ENCODE assay signal across 7 mouse cellular contexts in genomic region chr10:44005677-44006641, GRCm38 (mm10).
DNase-seq lines count a peak whose midpoint lies in the region; ATAC-seq and TF ChIP-seq lines count a peak whose summit lies in the region.

No protein-coding gene starts in this region.

- H3K4me2 ChIP-seq in heart, embryonic 16.5 days (ENCODE audit: low read depth, low read length): peak overlapping the region; percentile 61
- H3K4me2 ChIP-seq in midbrain, embryonic 11.5 days: peak overlapping the region; percentile 43

- H3K4me3 ChIP-seq in heart, embryonic 16.5 days (ENCODE audit: low read length): peak overlapping the region; percentile 45
- peak overlapping the region; percentile 20; the same call in 1 of the 2 replicates for H3K4me3 ChIP-seq in midbrain, embryonic 11.5 days (ENCODE audit: low read depth, low read length)

- 3% methylated on average over 40 of the region's 40 CpGs for WGBS in heart, embryonic 16.5 days
- 2% methylated on average over 40 of the region's 40 CpGs for WGBS in midbrain, embryonic 11.5 days

- no peak overlapping the region for H3K27ac ChIP-seq in heart, embryonic 16.5 days (ENCODE audit: low read length)
- no peak overlapping the region for H3K27ac ChIP-seq in midbrain, embryonic 11.5 days (ENCODE audit: low read depth, low read length)

- no peak for TF ChIP-seq CTCF in brain, embryonic 14.5 days (IDR thresholded peaks at IDR 0.05; ENCODE audit: borderline replicate concordance, extremely low read depth, insufficient read depth, insufficient read length)

- DNase-seq in NIH3T3 (ENCODE audit: low read depth): peak; percentile 86
- peak; percentile 28 for DNase-seq in brain, embryonic 14.5 days (ENCODE audit: low read depth)
- DNase-seq in kidney, postnatal 36 days: peak; percentile 89 to 92
- DNase-seq in midbrain, embryonic 11.5 days (ENCODE audit: low spot score, missing footprints): peak; percentile 93
- peak; percentile 48 for DNase-seq in thymus, postnatal 14 days
- DNase-seq in left cerebral cortex, adult 8-10 months (ENCODE audit: low spot score in 2 of 2): no peak

- TF ChIP-seq POLR2A in brain, embryonic 14.5 days (IDR thresholded peaks at IDR 0.05; ENCODE audit: borderline replicate concordance, extremely low read depth, insufficient read depth, insufficient read length, poor library complexity, severe bottlenecking): no peak

- peaks cover 9% of the 10 kb centered on the region for H3K4me1 ChIP-seq in heart, embryonic 16.5 days (ENCODE audit: control insufficient read depth, insufficient read depth, low read length)
- H3K4me1 ChIP-seq in midbrain, embryonic 11.5 days (ENCODE audit: control insufficient read depth, insufficient read depth, low read length): peaks cover 13% of the 10 kb centered on the region

- H3K9ac ChIP-seq in heart, embryonic 16.5 days (ENCODE audit: low read length): no peak overlapping the region
- H3K9ac ChIP-seq in midbrain, embryonic 11.5 days (ENCODE audit: low read length): no peak overlapping the region

- peaks cover 54% of the 10 kb centered on the region for H3K27me3 ChIP-seq in heart, embryonic 16.5 days (ENCODE audit: control insufficient read depth, insufficient read depth, low read length)
- peaks cover 57% of the 10 kb centered on the region for H3K27me3 ChIP-seq in midbrain, embryonic 11.5 days (ENCODE audit: control insufficient read depth, insufficient read depth, low read length)

- no peaks in the 10 kb centered on the region for H3K36me3 ChIP-seq in heart, embryonic 16.5 days (ENCODE audit: control insufficient read depth, insufficient read depth)
- no peaks in the 10 kb centered on the region for H3K36me3 ChIP-seq in midbrain, embryonic 11.5 days (ENCODE audit: control insufficient read depth, insufficient read depth, low read length)

- H3K9me3 ChIP-seq in heart, embryonic 16.5 days (replicated peaks; ENCODE audit: control insufficient read depth, low read length): no peaks in the 10 kb centered on the region
- H3K9me3 ChIP-seq in midbrain, embryonic 11.5 days (ENCODE audit: control insufficient read depth, low read length): no peaks in the 10 kb centered on the region

- no peak for ATAC-seq in heart, embryonic 16.5 days (replicated peaks; ENCODE audit: extremely low read depth, insufficient read depth, low FRiP score)
- peak; percentile 39 for ATAC-seq in midbrain, embryonic 11.5 days (ENCODE audit: low FRiP score)

Comparison
In these comparisons a context has a peak if more than half of its experiments do, and no peak if none do; other contexts are left out.
1. DNase-seq: peak in NIH3T3 (single experiment), brain, embryonic 14.5 days (single experiment), kidney, postnatal 36 days (2 of 2), midbrain, embryonic 11.5 days (single experiment) and thymus, postnatal 14 days (single experiment); none in left cerebral cortex, adult 8-10 months (0 of 2).